Mouse (Mus musculus): Measurements from ENCODE around the gene Gm20441. TPM values are rescaled to one million over a fixed set of nuclear protein-coding genes. Genes with fewer than 3 reads are reported as not detected.

Gene Gm20441
- polyA plus RNA-seq, 1 experiment from 2014 or later, result not detected

DNA sequence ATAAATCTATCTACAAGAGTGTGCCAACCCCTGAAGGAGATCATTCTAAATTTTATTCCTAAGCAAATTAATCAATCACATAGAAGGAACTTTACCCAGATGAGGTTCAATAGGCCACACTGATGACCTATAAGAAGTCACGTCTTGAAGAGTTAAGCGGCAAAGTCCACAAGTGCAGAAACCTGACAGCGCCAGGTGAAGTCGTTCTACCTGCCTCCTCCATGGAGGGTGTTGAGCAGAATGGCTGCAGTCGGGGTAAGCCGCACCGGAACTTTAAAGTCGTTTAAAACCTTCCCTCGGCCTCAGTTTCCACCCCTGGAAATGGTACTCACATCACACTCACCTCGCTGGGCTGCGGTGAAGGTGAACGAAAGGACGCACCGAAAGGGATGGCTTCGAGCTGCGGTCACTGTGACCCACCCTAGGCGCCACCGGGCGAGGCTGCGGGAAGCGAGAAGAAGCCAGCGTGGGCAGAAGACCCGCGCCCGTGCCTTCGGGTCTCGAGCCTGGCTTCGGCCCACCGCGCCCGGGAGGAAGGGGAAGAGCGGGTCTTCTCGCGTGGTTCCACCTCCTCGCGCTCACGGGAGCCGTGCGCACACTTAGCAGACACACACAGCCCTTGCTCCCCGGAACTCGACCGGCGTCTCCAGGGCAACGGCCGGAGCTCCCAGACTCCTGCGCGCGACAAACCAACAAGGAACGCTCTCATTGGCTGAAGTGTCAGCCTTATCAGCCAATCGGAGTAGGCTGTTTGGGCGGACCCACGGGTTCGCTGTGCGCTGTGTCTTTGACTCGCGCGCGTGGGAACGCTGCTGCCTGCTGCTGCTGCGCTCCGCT is 16.9 kb downstream of the Gm20441 start, which contains the start of gene Cabin1:
TSS of gene Cabin1 (minus strand) at position 660 of the 837 bp plus-strand sequence.
- WGBS (ENCODE audit: insufficient replicate concordance), result under 1% methylated on average over 61 of the region's 61 CpGs
- peak within 1 kb of the TSS; percentile 79 for H3K9ac ChIP-seq
- peak within 1 kb of the TSS; percentile 89 for H3K4me2 ChIP-seq
- peak; percentile 94 for ATAC-seq (ENCODE audit: insufficient read depth)
- no peaks in the 10 kb centered on the region for H3K27me3 ChIP-seq
- peaks cover 29% of the 10 kb centered on the region for H3K36me3 ChIP-seq (replicated peaks)
- H3K27ac ChIP-seq (replicated peaks), result peak within 1 kb of the TSS; percentile 93
- peak within 1 kb of the TSS; percentile 78 for H3K4me3 ChIP-seq (replicated peaks)
- H3K4me1 ChIP-seq (replicated peaks), result peaks cover 45% of the 10 kb centered on the region
- H3K9me3 ChIP-seq (replicated peaks), result no peaks in the 10 kb centered on the region

DNA sequence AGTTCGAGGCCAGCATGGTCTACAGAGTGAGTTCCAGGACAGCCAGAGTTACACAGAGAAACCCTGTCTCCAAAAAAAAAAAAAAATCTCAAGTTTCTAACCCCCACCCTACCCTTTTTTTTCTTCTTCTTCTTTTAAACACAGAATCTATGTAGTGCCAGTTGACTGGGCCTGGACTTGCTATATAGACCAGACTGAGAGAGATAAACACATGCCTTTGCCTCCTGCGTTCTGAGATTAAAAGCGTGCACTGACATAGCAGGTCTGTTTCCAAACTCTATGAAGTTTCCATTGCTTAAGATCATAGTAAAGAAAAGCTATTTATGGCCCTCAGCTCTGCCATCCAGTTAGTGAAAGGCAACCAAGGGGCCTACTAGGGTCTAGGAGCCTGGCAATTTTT is 18.3 kb downstream of the Gm20441 start:
- H3K9ac ChIP-seq, result peak overlapping the region; percentile 20; the same call in 1 of the 2 replicates
- H3K27ac ChIP-seq (replicated peaks), result peak overlapping the region; percentile 90
- peaks cover 44% of the 10 kb centered on the region for H3K36me3 ChIP-seq (replicated peaks)
- H3K4me1 ChIP-seq (replicated peaks), result peaks cover 42% of the 10 kb centered on the region
- no peaks in the 10 kb centered on the region for H3K9me3 ChIP-seq (replicated peaks)
- peak; percentile 21; the same call in 1 of the 2 replicates for ATAC-seq (ENCODE audit: insufficient read depth)
- H3K27me3 ChIP-seq, result no peaks in the 10 kb centered on the region
- peak overlapping the region; percentile 89 for H3K4me2 ChIP-seq
- WGBS (ENCODE audit: insufficient replicate concordance), result 40% methylated on average over 3 of the region's 3 CpGs
- peak overlapping the region; percentile 50 for H3K4me3 ChIP-seq (replicated peaks)

DNA sequence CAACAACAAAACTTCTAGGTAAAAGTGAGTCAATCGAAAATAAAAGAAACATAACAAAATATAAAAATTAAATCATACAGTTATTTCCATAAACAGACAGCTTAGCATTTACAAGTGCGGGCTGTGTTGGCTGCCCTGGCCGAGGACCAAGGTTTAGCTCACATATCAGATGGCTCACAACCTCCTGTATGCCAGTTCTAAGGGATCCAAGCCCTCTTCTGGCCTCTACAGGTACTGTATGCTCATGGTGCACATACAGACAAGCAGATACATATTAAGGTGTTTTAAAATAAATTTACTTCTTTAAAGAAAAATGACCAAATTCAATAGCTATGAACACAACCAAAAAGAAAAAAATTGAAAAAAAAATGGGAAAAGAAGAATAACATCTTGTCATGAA is 20.4 kb downstream of the Gm20441 start:
- 83% methylated on average over 3 of the region's 3 CpGs for WGBS (ENCODE audit: insufficient replicate concordance)

DNA sequence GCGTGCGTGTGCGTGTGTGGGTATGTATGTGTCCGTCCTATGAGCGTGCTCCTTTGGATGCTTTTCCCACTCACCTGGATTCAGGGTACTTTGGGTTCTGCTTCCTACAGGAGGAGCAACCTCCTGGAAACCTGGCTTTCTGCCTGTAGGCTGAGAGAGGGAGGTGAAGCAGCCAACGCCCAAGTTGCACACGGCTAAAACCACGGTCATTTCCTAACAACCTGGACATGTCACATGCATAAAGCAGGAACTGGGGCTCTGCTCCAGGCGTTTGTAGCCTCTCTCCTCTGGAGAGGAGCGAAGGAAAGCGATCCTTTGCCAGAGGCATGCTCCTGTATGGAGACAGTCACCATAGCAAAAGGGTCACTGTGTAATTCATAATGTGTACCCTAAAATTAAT is 24.0 kb downstream of the Gm20441 start:
- H3K36me3 ChIP-seq (replicated peaks), result peaks cover 92% of the 10 kb centered on the region
- no peaks in the 10 kb centered on the region for H3K9me3 ChIP-seq (replicated peaks)
- H3K4me2 ChIP-seq, result no peak overlapping the region
- no peak overlapping the region for H3K27ac ChIP-seq (replicated peaks)
- peaks cover 5% of the 10 kb centered on the region for H3K4me1 ChIP-seq (replicated peaks)
- H3K4me3 ChIP-seq (replicated peaks), result no peak overlapping the region
- H3K9ac ChIP-seq, result no peak overlapping the region
- 81% methylated on average over 11 of the region's 11 CpGs for WGBS (ENCODE audit: insufficient replicate concordance)
- no peak for ATAC-seq (ENCODE audit: insufficient read depth)
- H3K27me3 ChIP-seq, result no peaks in the 10 kb centered on the region

More for the DNA sequence above, 20.4 kb downstream of the Gm20441 start:
- no peak overlapping the region for H3K9ac ChIP-seq
- H3K4me2 ChIP-seq, result no peak overlapping the region
- H3K27ac ChIP-seq (replicated peaks), result no peak overlapping the region
- no peaks in the 10 kb centered on the region for H3K27me3 ChIP-seq
- peaks cover 58% of the 10 kb centered on the region for H3K36me3 ChIP-seq (replicated peaks)
- no peak overlapping the region for H3K4me3 ChIP-seq (replicated peaks)
- no peaks in the 10 kb centered on the region for H3K9me3 ChIP-seq (replicated peaks)
- peaks cover 29% of the 10 kb centered on the region for H3K4me1 ChIP-seq (replicated peaks)
- ATAC-seq (ENCODE audit: insufficient read depth), result no peak

DNA sequence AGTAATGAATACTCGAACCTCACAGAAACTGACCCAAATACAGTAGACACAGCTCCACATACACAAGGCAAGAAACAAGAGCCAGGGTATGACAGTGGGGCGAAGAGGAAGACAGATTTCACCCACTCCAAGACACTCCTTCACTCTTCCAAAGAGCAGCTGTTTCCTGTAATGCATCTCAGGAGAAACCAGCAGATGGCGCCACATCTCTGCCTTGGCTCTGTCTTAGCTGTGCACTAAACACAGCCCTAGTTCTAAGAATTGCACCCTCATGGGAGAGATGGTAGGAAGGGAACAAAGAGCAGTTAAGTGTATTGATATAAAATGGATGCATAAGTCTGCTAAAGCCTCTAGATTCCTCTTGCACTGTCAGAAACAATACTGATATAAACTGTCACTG is 36.7 kb downstream of the Gm20441 start:
- H3K9ac ChIP-seq, result no peak overlapping the region
- no peak overlapping the region for H3K4me3 ChIP-seq (replicated peaks)
- H3K27ac ChIP-seq (replicated peaks), result no peak overlapping the region
- peaks cover 99% of the 10 kb centered on the region for H3K36me3 ChIP-seq (replicated peaks)
- H3K9me3 ChIP-seq (replicated peaks), result no peaks in the 10 kb centered on the region
- ATAC-seq (ENCODE audit: insufficient read depth), result peak; percentile 65
- no peaks in the 10 kb centered on the region for H3K27me3 ChIP-seq
- H3K4me1 ChIP-seq (replicated peaks), result no peaks in the 10 kb centered on the region; the same call in 1 of the 2 replicates
- no peak overlapping the region for H3K4me2 ChIP-seq
- WGBS (ENCODE audit: insufficient replicate concordance), result 45% methylated on average over 3 of the region's 3 CpGs

DNA sequence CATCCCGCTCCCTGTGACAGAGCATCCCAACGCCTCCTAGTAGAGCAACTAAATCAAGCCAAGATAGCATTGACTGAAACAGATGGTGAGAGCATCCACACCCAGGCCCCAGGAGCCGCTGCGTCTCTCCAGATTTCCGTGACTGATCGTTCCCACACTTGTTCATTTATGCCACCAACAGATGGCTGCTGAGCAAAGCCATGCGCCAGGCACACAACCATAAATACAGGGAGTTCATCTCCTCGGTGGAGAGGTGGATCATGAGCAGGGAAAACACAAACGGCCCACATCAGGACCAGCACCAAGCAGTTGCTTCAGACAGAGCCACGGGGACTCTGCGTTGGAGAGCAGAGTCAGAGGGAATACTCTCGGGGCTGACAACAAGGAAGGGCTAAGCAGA is 37.4 kb downstream of the Gm20441 start:
- H3K4me2 ChIP-seq, result no peak overlapping the region
- no peak overlapping the region for H3K27ac ChIP-seq (replicated peaks)
- no peaks in the 10 kb centered on the region for H3K9me3 ChIP-seq (replicated peaks)
- no peak overlapping the region for H3K9ac ChIP-seq
- H3K36me3 ChIP-seq (replicated peaks), result peaks cover 99% of the 10 kb centered on the region
- WGBS (ENCODE audit: insufficient replicate concordance), result 78% methylated on average over 12 of the region's 12 CpGs
- H3K4me1 ChIP-seq (replicated peaks), result no peaks in the 10 kb centered on the region; the same call in 1 of the 2 replicates
- no peak overlapping the region for H3K4me3 ChIP-seq (replicated peaks)
- H3K27me3 ChIP-seq, result no peaks in the 10 kb centered on the region
- no peak for ATAC-seq (ENCODE audit: insufficient read depth)

DNA sequence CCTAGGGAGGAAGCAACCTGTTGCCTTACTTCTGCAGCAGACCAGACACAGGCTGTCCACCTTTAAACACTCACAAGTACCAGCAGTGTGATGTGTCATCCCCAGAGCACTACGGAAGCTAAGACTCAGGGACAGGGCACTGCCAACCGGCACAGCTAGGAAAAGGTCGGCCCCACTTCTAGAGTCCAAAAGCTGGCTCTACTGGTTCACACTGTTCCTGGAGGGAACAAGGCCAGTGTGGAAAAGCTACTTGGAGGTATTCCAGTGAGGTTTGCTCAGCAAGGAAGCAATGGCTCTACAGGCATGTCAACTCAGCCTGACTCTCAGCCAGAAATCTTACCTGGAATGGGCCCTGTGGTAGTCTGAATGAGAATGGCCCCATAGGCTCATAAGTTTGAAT is 39.9 kb downstream of the Gm20441 start:
- H3K4me2 ChIP-seq, result no peak overlapping the region
- no peaks in the 10 kb centered on the region for H3K27me3 ChIP-seq
- no peak overlapping the region for H3K9ac ChIP-seq
- H3K4me3 ChIP-seq (replicated peaks), result no peak overlapping the region
- no peak for ATAC-seq (ENCODE audit: insufficient read depth)
- H3K36me3 ChIP-seq (replicated peaks), result peaks cover 98% of the 10 kb centered on the region
- no peak overlapping the region for H3K27ac ChIP-seq (replicated peaks)
- WGBS (ENCODE audit: insufficient replicate concordance), result 90% methylated on average over 3 of the region's 3 CpGs
- no peaks in the 10 kb centered on the region for H3K9me3 ChIP-seq (replicated peaks)
- H3K4me1 ChIP-seq (replicated peaks), result no peaks in the 10 kb centered on the region; the same call in 1 of the 2 replicates

DNA sequence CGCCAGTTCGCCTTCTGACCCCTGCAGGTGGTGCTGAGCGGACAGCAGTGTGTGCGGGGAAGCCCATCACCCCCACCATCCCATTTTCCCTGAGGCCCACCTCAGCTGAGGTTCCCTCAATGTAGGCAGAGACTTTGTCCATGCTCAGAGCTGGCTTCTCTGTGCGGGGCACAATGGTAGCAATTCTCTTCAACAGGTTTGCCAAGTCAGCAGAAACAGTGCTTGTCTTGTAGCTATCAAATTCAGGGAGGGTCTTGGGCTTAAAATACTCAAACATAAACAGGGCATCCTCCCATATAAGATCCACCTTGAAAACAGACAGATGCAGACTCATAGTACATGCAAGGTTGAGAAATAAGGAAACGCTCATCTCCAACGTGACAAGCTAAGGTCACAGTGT is 55.3 kb downstream of the Gm20441 start:
- no peaks in the 10 kb centered on the region for H3K9me3 ChIP-seq (replicated peaks)
- no peak overlapping the region for H3K4me3 ChIP-seq (replicated peaks)
- no peaks in the 10 kb centered on the region for H3K4me1 ChIP-seq (replicated peaks)
- 89% methylated on average over 7 of the region's 7 CpGs for WGBS (ENCODE audit: insufficient replicate concordance)
- peaks cover 93% of the 10 kb centered on the region for H3K36me3 ChIP-seq (replicated peaks)
- no peak overlapping the region for H3K4me2 ChIP-seq
- H3K9ac ChIP-seq, result no peak overlapping the region
- ATAC-seq (ENCODE audit: insufficient read depth), result no peak
- H3K27ac ChIP-seq (replicated peaks), result no peak overlapping the region
- H3K27me3 ChIP-seq, result no peaks in the 10 kb centered on the region

Other genes with a start within 250 kb of the Gm20441 start
- gene Lrrc75b, start 220.6 kb downstream of the Gm20441 start, polyA plus RNA-seq (2015; fragmentation: Nextera tagmentation; extraction: Ambion mirVana), result 0.06 and 0.15 TPM in 2 replicates
- 13.8 and 22.1 TPM in 2 replicates for gene Ggt1, start 219.3 kb downstream of the Gm20441 start, polyA plus RNA-seq (2015; fragmentation: Nextera tagmentation; extraction: Ambion mirVana)
- gene Ggt5, start 191.6 kb downstream of the Gm20441 start, polyA plus RNA-seq (2015; fragmentation: Nextera tagmentation; extraction: Ambion mirVana), result 0.75 and 1.3 TPM in 2 replicates
- 1.9 and 2.0 TPM in 2 replicates for gene Susd2, start 136.9 kb downstream of the Gm20441 start, polyA plus RNA-seq (2015; fragmentation: Nextera tagmentation; extraction: Ambion mirVana)
- 14.3 and 14.7 TPM in 2 replicates for gene Cabin1, start 16.6 kb downstream of the Gm20441 start, polyA plus RNA-seq (2015; fragmentation: Nextera tagmentation; extraction: Ambion mirVana)
- 185 and 204 TPM in 2 replicates for gene Ddt, start 7.5 kb downstream of the Gm20441 start, polyA plus RNA-seq (2015; fragmentation: Nextera tagmentation; extraction: Ambion mirVana)
- gene Gstt3, start 460 bp upstream of the Gm20441 start, polyA plus RNA-seq (2015; fragmentation: Nextera tagmentation; extraction: Ambion mirVana), result 14.9 and 15.4 TPM in 2 replicates
- 108 and 151 TPM in 2 replicates for gene Gstt1, start 17.6 kb upstream of the Gm20441 start, polyA plus RNA-seq (2015; fragmentation: Nextera tagmentation; extraction: Ambion mirVana)
- not detected in 2 replicates for gene Gstt4, start 41.6 kb upstream of the Gm20441 start, polyA plus RNA-seq (2015; fragmentation: Nextera tagmentation; extraction: Ambion mirVana)
- 50.5 and 54.2 TPM in 2 replicates for gene Gstt2, start 56.5 kb upstream of the Gm20441 start, polyA plus RNA-seq (2015; fragmentation: Nextera tagmentation; extraction: Ambion mirVana)
- 755 and 825 TPM in 2 replicates for gene Mif, start 79.3 kb upstream of the Gm20441 start, polyA plus RNA-seq (2015; fragmentation: Nextera tagmentation; extraction: Ambion mirVana)
- 0.53 and 0.67 TPM in 2 replicates for gene Derl3, start 112.5 kb upstream of the Gm20441 start, polyA plus RNA-seq (2015; fragmentation: Nextera tagmentation; extraction: Ambion mirVana)
- 63.7 and 64.5 TPM in 2 replicates for gene Smarcb1, start 140.7 kb upstream of the Gm20441 start, polyA plus RNA-seq (2015; fragmentation: Nextera tagmentation; extraction: Ambion mirVana)
- gene Chchd10, start 152.2 kb upstream of the Gm20441 start, polyA plus RNA-seq (2015; fragmentation: Nextera tagmentation; extraction: Ambion mirVana), result 117 and 142 TPM in 2 replicates
- gene Mmp11, start 155.5 kb upstream of the Gm20441 start, polyA plus RNA-seq (2015; fragmentation: Nextera tagmentation; extraction: Ambion mirVana), result 2.4 and 3.1 TPM in 2 replicates
- 25.1 and 27.1 TPM in 2 replicates for gene Gm867, start 159.7 kb upstream of the Gm20441 start, polyA plus RNA-seq (2015; fragmentation: Nextera tagmentation; extraction: Ambion mirVana)
- 6.4 and 9.1 TPM in 2 replicates for gene Vpreb3, start 162.1 kb upstream of the Gm20441 start, polyA plus RNA-seq (2015; fragmentation: Nextera tagmentation; extraction: Ambion mirVana)
- 0.23 TPM in 1 of 2 replicates, not detected in the other for gene Gm5134, start 173.6 kb upstream of the Gm20441 start, polyA plus RNA-seq (2015; fragmentation: Nextera tagmentation; extraction: Ambion mirVana)